Mouse (Mus musculus): ENCODE data around the gene Mmp21.

GRCm38 (mm10) chr7:133678716-133679115, 1.1 kb downstream of the Mmp21 start:
- TF ChIP-seq POLR2A (IDR thresholded peaks at IDR 0.05; ENCODE audit: insufficient read depth, low read depth, low read length) = no peak
- TF ChIP-seq CTCF (IDR thresholded peaks at IDR 0.05; ENCODE audit: insufficient read depth, low read depth, low read length) = no peak
